Mouse (Mus musculus): Measurements from ENCODE around the gene Mill2. TPM values are rescaled to one million over a fixed set of nuclear protein-coding genes. Genes with fewer than 3 reads are reported as not detected.
A peak's percentile ranks its signal among the peaks of the same experiment; 100 is the strongest.

Gene Mill2
- polyA plus RNA-seq, 1 experiment from 2014 or later: 4.3 TPM

DNA sequence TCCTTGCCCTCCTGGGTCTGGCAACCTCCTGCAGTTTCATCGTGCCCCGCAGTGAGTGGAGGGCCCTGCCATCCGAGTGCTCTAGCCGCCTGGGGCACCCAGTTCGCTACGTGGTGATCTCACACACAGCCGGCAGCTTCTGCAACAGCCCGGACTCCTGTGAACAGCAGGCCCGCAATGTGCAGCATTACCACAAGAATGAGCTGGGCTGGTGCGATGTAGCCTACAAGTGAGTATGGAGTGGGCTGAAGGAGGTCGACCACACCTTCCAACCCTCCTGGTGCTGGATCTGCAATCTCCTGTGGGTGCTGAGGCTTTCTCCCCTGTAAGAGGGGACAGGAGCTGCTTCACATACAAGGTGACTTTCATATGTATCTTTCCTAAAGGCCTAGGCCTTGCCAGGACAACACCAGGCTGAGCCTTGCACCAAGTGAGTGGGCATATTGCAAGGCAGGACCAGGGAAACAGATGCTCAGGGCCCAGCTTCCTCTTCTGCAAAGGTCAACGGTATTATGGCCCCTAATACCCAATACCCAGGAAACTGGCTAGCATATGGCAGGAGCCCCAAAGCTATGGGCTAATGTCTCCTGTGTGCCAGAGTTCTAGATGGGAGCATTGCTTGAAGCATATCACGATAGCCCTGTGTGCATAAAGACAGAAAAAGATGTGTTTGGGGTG is 45.1 kb downstream of the Mill2 start:
- Histone ChIP-seq H3K4me1 (ENCODE audit: insufficient read depth, low read depth, low read length) (no peaks in the 10 kb centered on the region), H3K4me2 (replicated peaks; ENCODE audit: low read depth, low read length) (0 out of 2 replicates have a peak overlapping the region, but pooled peaks have one; percentile 1), H3K4me3 (ENCODE audit: low read depth, low read length) (no peak overlapping the region), H3K9ac (replicated peaks; ENCODE audit: low read depth) (no peak overlapping the region), H3K9me3 (ENCODE audit: low read length) (no peaks in the 10 kb centered on the region), H3K27ac (ENCODE audit: low read length) (peak overlapping the region; percentile 43), H3K27me3 (replicated peaks; ENCODE audit: insufficient read depth, low read length) (no peaks in the 10 kb centered on the region), H3K36me3 (ENCODE audit: insufficient read depth, low read length) (no peaks in the 10 kb centered on the region)
- TF ChIP-seq CTCF (IDR thresholded peaks at IDR 0.05): no peak
- no peak for TF ChIP-seq EP300 (IDR thresholded peaks at IDR 0.05)
- ATAC-seq (peak; percentile 44), DNase-seq (ENCODE audit: low spot score) (no peak)
- 34% methylated on average over 13 of the region's 13 CpGs for WGBS

DNA sequence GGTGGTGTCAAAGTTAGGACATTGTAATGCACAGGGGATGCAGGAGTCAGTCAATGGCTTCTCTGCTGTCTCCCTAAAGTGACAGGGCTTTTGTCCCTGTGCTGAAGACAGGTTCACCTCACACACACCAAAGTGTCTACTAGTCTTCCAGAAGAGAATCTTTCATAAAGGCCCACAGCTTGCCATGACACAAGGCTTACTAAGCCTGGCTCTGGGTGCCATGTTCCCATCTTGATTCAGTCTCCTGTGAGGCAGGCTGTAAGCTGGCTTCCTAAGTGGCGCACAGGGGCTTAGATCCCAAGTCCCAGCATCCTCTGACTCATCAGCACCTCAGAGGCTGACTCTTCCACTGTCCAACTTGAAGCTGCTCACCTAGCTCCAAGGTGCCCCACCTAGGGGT is 47.2 kb downstream of the Mill2 start:
- no peaks in the 10 kb centered on the region for H3K36me3 ChIP-seq (ENCODE audit: insufficient read depth, low read length)
- no peak overlapping the region for H3K9ac ChIP-seq (replicated peaks; ENCODE audit: low read depth)
- DNase-seq (ENCODE audit: low spot score) (no peak), ATAC-seq (no peak)
- 86% methylated on average over 1 of the region's 1 CpGs for WGBS
- no peak overlapping the region for H3K4me3 ChIP-seq (ENCODE audit: low read depth, low read length)
- H3K27ac ChIP-seq (ENCODE audit: low read length): no peak overlapping the region
- H3K9me3 ChIP-seq (ENCODE audit: low read length): no peaks in the 10 kb centered on the region
- TF ChIP-seq CTCF (IDR thresholded peaks at IDR 0.05): no peak
- H3K4me1 ChIP-seq (ENCODE audit: insufficient read depth, low read depth, low read length): no peaks in the 10 kb centered on the region
- H3K4me2 ChIP-seq (replicated peaks; ENCODE audit: low read depth, low read length): no peak overlapping the region
- no peaks in the 10 kb centered on the region for H3K27me3 ChIP-seq (replicated peaks; ENCODE audit: insufficient read depth, low read length)

DNA sequence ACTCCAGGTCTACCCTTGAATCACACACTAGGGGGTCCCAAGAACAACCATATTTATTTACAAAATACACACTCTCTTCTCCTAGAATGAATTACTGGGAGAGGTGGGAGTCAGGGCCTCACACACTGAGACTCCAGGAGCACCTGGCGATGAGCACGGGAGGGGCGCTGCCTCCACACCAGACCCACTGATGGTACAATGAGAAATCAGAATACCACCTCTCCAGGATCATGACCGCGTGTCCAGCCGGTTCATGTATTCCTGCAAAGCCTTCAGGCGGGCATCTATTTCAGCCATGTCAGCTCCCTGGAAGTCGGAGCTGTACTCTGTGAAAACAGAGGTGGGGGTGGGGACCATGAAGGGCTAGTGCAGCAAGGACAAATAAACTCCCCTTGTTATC is 51.1 kb downstream of the Mill2 start:
- peaks cover 5% of the 10 kb centered on the region for H3K4me1 ChIP-seq (ENCODE audit: insufficient read depth, low read depth, low read length)
- no peaks in the 10 kb centered on the region for H3K36me3 ChIP-seq (ENCODE audit: insufficient read depth, low read length)
- 91% methylated on average over 8 of the region's 8 CpGs for WGBS

GRCm38 (mm10) chr7:18891872-18892599 is 52.3 kb downstream of the Mill2 start:
- Histone ChIP-seq H3K9ac (replicated peaks; ENCODE audit: low read depth) (no peak overlapping the region), H3K4me2 (replicated peaks; ENCODE audit: low read depth, low read length) (peak overlapping the region; percentile 69), H3K4me3 (ENCODE audit: low read depth, low read length) (peak overlapping the region; percentile 20), H3K27me3 (replicated peaks; ENCODE audit: insufficient read depth, low read length) (0 out of 2 replicates have a peak, but pooled peaks cover 5% of the 10 kb centered on the region), H3K27ac (ENCODE audit: low read length) (no peak overlapping the region), H3K36me3 (ENCODE audit: insufficient read depth, low read length) (no peaks in the 10 kb centered on the region), H3K4me1 (ENCODE audit: insufficient read depth, low read depth, low read length) (peaks cover 5% of the 10 kb centered on the region), H3K9me3 (ENCODE audit: low read length) (no peaks in the 10 kb centered on the region)
- TF ChIP-seq CTCF (IDR thresholded peaks at IDR 0.05) (peak; percentile 96), EP300 (IDR thresholded peaks at IDR 0.05) (no peak)
- ATAC-seq (peak; percentile 75), DNase-seq (ENCODE audit: low spot score) (peak; percentile 87)
- WGBS: 19% methylated on average over 33 of the region's 33 CpGs

More for the DNA sequence above, 51.1 kb downstream of the Mill2 start:
- TF ChIP-seq CTCF (IDR thresholded peaks at IDR 0.05) (no peak), EP300 (IDR thresholded peaks at IDR 0.05) (no peak)
- H3K9ac ChIP-seq (replicated peaks; ENCODE audit: low read depth): no peak overlapping the region
- no peak for DNase-seq (ENCODE audit: low spot score)
- ATAC-seq: no peak
- H3K27me3 ChIP-seq (replicated peaks; ENCODE audit: insufficient read depth, low read length): 0 out of 2 replicates have a peak, but pooled peaks cover 5% of the 10 kb centered on the region
- H3K4me2 ChIP-seq (replicated peaks; ENCODE audit: low read depth, low read length): no peak overlapping the region
- H3K4me3 ChIP-seq (ENCODE audit: low read depth, low read length): no peak overlapping the region
- no peaks in the 10 kb centered on the region for H3K9me3 ChIP-seq (ENCODE audit: low read length)
- H3K27ac ChIP-seq (ENCODE audit: low read length): no peak overlapping the region

- TF ChIP-seq CTCF (IDR thresholded peaks at IDR 0.05): no peak
- TF ChIP-seq EP300 (IDR thresholded peaks at IDR 0.05): no peak
- Histone ChIP-seq H3K4me2 (replicated peaks; ENCODE audit: low read depth, low read length) (peak overlapping the region; percentile 69; the same call in 1 of the 2 replicates), H3K36me3 (ENCODE audit: insufficient read depth, low read length) (no peaks in the 10 kb centered on the region), H3K9me3 (ENCODE audit: low read length) (no peaks in the 10 kb centered on the region), H3K9ac (replicated peaks; ENCODE audit: low read depth) (no peak overlapping the region), H3K27ac (ENCODE audit: low read length) (no peak overlapping the region), H3K4me1 (ENCODE audit: insufficient read depth, low read depth, low read length) (peaks cover 5% of the 10 kb centered on the region), H3K4me3 (ENCODE audit: low read depth, low read length) (no peak overlapping the region), H3K27me3 (replicated peaks; ENCODE audit: insufficient read depth, low read length) (0 out of 2 replicates have a peak, but pooled peaks cover 5% of the 10 kb centered on the region)
- 35% methylated on average over 27 of the region's 27 CpGs for WGBS
- ATAC-seq: no peak
- no peak for DNase-seq (ENCODE audit: low spot score)
Observed at GRCm38 (mm10) chr7:18893009-18893408, 53.2 kb downstream of the Mill2 start.

DNA sequence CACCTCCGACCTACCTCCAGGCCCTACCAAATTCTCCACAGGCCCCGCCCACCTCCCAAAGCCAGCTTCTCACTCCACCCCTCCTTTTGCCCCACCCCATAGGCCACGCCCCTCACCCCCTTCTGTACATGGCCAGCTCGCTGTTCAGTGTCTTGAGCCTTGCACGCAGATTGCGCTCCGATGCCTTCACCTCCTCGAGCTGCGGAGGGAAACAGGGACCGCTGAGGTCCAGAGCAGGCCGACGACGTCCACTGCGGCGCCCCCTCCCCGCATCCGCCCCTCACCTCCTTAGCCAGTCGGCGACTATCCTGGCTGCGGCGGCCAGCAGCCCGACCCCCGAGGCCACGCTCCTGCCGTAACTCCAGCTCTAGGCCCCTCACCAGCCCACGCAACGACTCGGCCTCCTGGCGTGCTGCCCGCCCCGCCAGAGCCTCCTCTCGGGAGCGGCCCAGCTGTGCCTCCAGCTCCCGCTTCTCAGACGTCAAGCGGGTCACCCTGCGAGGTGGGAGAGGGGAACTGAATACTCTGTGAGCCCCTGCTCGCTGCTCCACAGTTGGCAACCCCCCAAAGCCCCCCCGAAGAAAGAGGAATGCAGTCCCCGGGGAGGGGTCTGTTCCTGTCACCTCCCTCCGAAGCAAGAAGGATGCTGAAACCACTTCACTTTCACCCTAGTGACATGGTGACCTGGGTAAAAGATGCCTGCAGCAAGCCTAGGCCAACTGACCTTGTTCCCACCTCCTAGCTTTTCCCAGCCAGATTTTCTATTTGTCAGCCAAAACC is 54.1 kb downstream of the Mill2 start:
- H3K27me3 ChIP-seq (replicated peaks; ENCODE audit: insufficient read depth, low read length): 0 out of 2 replicates have a peak, but pooled peaks cover 5% of the 10 kb centered on the region
- H3K4me1 ChIP-seq (ENCODE audit: insufficient read depth, low read depth, low read length): peaks cover 5% of the 10 kb centered on the region
- peak overlapping the region; percentile 27 for H3K4me3 ChIP-seq (ENCODE audit: low read depth, low read length)
- ATAC-seq: peak; percentile 70
- no peak overlapping the region for H3K27ac ChIP-seq (ENCODE audit: low read length)
- DNase-seq (ENCODE audit: low spot score): peak; percentile 65
- H3K9me3 ChIP-seq (ENCODE audit: low read length): no peaks in the 10 kb centered on the region
- no peaks in the 10 kb centered on the region for H3K36me3 ChIP-seq (ENCODE audit: insufficient read depth, low read length)
- peak overlapping the region; percentile 78 for H3K4me2 ChIP-seq (replicated peaks; ENCODE audit: low read depth, low read length)
- H3K9ac ChIP-seq (replicated peaks; ENCODE audit: low read depth): no peak overlapping the region
- 2% methylated on average over 35 of the region's 41 CpGs for WGBS
- no peak for TF ChIP-seq EP300 (IDR thresholded peaks at IDR 0.05)
- no peak for TF ChIP-seq CTCF (IDR thresholded peaks at IDR 0.05)

All from lung, postnatal 0 days (tissue).